Mouse (Mus musculus) ES-Bruce4 (cell line): ENCODE measurements around the gene Tyr. TPM values are rescaled to one million over a fixed set of nuclear protein-coding genes. Genes with fewer than 3 reads are reported as not detected.
"Not testable (repeated sequence)": the region's sequence is repeated elsewhere in the genome, so short reads cannot be mapped to it uniquely, and the experiment has no call there.

Experiments used
- H3K27ac ChIP-seq: 2 replicates; pipeline ENCODE4 v1.5.1; 2012; ENCODE audit warnings: low read length, inconsistent platforms; ENCODE audit not compliant: insufficient read depth
- H3K27me3 ChIP-seq: 2 replicates; pipeline ENCODE4 v1.6.1; 2012; ENCODE audit warnings: mild to moderate bottlenecking, low read length, inconsistent platforms; ENCODE audit not compliant: control insufficient read depth, poor library complexity, insufficient read depth, severe bottlenecking
- H3K36me3 ChIP-seq: 2 replicates; pipeline ENCODE4 v1.6.1; 2012; ENCODE audit warnings: inconsistent platforms, mild to moderate bottlenecking, low read length, moderate library complexity; ENCODE audit not compliant: control insufficient read depth, poor library complexity, insufficient read depth, severe bottlenecking
- H3K4me1 ChIP-seq: one replicate; pipeline ENCODE4 v1.8.1; 2011; ENCODE audit warnings: low read length; ENCODE audit not compliant: control insufficient read depth, insufficient read depth
- H3K4me3 ChIP-seq: 2 replicates; pipeline ENCODE4 v1.5.1; 2011; ENCODE audit warnings: low read depth, mild to moderate bottlenecking, low read length
- H3K9ac ChIP-seq: 2 replicates; pipeline ENCODE4 v1.6.1; 2012; ENCODE audit warnings: low read depth, mild to moderate bottlenecking, inconsistent platforms; ENCODE audit not compliant: poor library complexity, severe bottlenecking
- H3K9me3 ChIP-seq: replicated peaks from 2 replicates; pipeline ENCODE4 v1.6.1; 2012; ENCODE audit warnings: mild to moderate bottlenecking, low read length, inconsistent platforms; ENCODE audit not compliant: control insufficient read depth, poor library complexity, insufficient read depth, severe bottlenecking
- CTCF ChIP-seq: IDR thresholded peaks from one replicate; pipeline ENCODE4 v1.8.1; 2011; ENCODE audit warnings: low read depth, low read length
- EP300 ChIP-seq: IDR thresholded peaks from 2 replicates; pipeline ENCODE4 v1.6.1; 2011; ENCODE audit warnings: low read depth, low read length; ENCODE audit not compliant: insufficient read depth
- POLR2A ChIP-seq: IDR thresholded peaks from one replicate; pipeline ENCODE4 v1.8.1; 2011; ENCODE audit warnings: low read length; ENCODE audit not compliant: insufficient read depth
- polyA plus RNA-seq: library from polyadenylated mRNA; stranded (reverse); fragments of >200 nt; gene quantifications from 2 replicates; pipeline ENCODE4 v1.2.4, GENCODE M21; 2011; ENCODE audit warnings: low read depth; ENCODE audit not compliant: missing spikeins, insufficient read depth, insufficient read length

Gene Tyr
- not detected in 2 replicates for polyA plus RNA-seq

DNA sequence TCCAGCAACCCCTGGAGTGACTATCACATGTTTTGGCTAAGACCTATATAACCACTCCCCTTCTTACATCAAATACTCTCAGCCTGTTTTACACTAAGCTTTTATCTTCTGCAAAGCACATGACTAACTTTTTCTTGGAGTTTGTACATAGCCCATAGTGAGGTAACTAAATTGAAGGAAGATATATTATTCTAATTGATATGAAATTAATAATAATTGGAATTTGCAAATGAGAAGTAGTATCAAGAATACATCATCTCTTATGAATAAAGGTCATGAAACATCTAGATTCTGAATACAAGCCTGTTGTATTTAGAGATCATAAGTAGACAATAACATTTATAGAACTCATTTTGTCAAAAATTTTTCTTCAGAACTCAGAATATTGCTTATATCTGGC, at the start of gene Tyr:
TSS of gene Tyr (minus strand) at position 101 of the 400 bp plus-strand sequence.
- Histone ChIP-seq H3K9me3 (no peaks in the 10 kb centered on the region), H3K27me3 (no peaks in the 10 kb centered on the region), H3K9ac (no peak within 1 kb of the TSS), H3K27ac (no peak within 1 kb of the TSS), H3K36me3 (no peaks in the 10 kb centered on the region), H3K4me3 (no peak within 1 kb of the TSS), H3K4me1 (no peaks in the 10 kb centered on the region)
- TF ChIP-seq POLR2A, result no peak
- TF ChIP-seq CTCF, result no peak
- no peak for TF ChIP-seq EP300

GRCm38 (mm10) chr7:87539031-87539430, 45.7 kb upstream of the Tyr start:
- H3K4me3 ChIP-seq, result no peak overlapping the region
- no peaks in the 10 kb centered on the region for H3K9me3 ChIP-seq
- no peaks in the 10 kb centered on the region for H3K36me3 ChIP-seq
- no peaks in the 10 kb centered on the region for H3K27me3 ChIP-seq
- H3K27ac ChIP-seq, result no peak overlapping the region
- H3K9ac ChIP-seq, result no peak overlapping the region
- no peak for TF ChIP-seq CTCF
- TF ChIP-seq EP300, result no peak
- no peak for TF ChIP-seq POLR2A
- H3K4me1 ChIP-seq, result no peaks in the 10 kb centered on the region

DNA sequence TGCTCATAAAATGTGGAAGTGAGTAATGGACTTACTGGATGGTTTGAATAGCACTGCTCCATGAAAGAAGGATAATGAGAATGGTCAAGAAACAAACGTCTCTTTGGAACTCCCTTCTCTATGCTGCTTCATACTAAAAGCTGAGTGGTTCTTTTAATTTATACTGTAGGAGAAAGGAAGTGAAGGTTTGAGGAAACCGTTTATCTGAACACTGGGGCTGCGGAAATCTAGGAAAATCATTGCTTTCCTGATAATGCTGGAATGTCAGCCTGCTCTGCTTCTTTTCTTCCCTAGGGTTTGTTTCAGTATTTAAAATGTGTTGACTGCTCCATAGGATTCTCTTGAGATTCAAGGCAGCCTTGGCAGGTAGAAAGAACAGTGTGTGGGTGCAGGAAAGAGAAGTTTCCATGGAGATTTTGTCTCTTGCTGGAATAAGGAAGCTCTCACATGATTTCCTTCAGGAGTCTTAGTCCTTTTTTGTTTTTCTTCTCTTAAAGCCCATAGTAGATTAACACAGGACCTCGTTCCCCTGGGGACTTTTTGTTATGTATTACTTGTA, 891 bp upstream of the Tyr start:
- H3K9ac ChIP-seq, result no peak overlapping the region
- no peaks in the 10 kb centered on the region for H3K36me3 ChIP-seq
- TF ChIP-seq POLR2A (no peak), CTCF (no peak), EP300 (no peak)
- H3K9me3 ChIP-seq, result no peaks in the 10 kb centered on the region
- H3K4me1 ChIP-seq, result no peaks in the 10 kb centered on the region
- H3K4me3 ChIP-seq, result no peak overlapping the region
- no peak overlapping the region for H3K27ac ChIP-seq
- H3K27me3 ChIP-seq, result no peaks in the 10 kb centered on the region

DNA sequence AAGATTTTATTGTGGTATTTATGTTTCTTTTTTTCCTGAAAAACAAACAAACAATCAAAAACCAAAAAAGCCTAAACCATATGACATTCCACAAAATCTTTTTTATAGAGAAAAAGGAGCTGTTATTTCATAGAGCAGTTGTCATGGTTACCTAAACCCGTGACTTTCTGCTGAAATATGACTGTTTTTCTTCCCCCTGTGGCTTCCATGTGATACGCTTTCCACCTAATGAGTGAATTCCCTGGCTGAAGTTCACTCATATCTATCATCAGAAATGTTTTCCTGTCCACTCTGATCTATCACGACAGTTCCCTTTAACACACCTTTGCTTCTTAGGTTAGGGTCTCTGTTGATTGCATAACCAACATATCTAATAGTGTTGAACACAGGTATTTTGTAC, 5.3 kb downstream of the Tyr start:
- Histone ChIP-seq H3K36me3 (no peaks in the 10 kb centered on the region), H3K27ac (no peak overlapping the region), H3K27me3 (no peaks in the 10 kb centered on the region), H3K4me1 (no peaks in the 10 kb centered on the region), H3K4me3 (no peak overlapping the region), H3K9ac (no peak overlapping the region), H3K9me3 (no peaks in the 10 kb centered on the region)
- TF ChIP-seq CTCF, result no peak
- no peak for TF ChIP-seq POLR2A
- TF ChIP-seq EP300, result no peak

DNA sequence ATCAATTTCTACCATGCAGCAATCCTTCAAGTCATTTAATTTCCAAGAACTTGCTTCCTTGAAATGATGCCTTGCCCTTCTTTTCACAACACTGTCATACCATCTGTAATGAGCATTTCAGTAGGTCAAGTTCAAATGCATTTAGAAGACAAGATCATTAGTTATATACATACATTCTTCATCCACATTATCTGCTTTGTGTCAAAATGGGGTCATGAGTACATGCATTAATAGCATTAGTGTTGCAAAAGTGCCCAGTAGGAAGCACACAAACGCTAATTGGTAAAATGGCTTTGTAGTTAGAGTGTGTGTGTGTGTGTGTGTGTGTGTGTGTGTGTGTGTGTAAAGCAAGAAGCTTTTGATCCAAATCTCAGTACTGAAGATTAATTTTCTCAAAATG, 80.0 kb downstream of the Tyr start:
- H3K36me3 ChIP-seq, result no peaks in the 10 kb centered on the region
- TF ChIP-seq EP300 (no peak), CTCF (no peak), POLR2A (no peak)
- H3K27me3 ChIP-seq, result no peaks in the 10 kb centered on the region
- H3K9me3 ChIP-seq, result no peaks in the 10 kb centered on the region
- no peak overlapping the region for H3K4me3 ChIP-seq
- no peak overlapping the region for H3K9ac ChIP-seq
- H3K27ac ChIP-seq, result no peak overlapping the region
- H3K4me1 ChIP-seq, result no peaks in the 10 kb centered on the region

DNA sequence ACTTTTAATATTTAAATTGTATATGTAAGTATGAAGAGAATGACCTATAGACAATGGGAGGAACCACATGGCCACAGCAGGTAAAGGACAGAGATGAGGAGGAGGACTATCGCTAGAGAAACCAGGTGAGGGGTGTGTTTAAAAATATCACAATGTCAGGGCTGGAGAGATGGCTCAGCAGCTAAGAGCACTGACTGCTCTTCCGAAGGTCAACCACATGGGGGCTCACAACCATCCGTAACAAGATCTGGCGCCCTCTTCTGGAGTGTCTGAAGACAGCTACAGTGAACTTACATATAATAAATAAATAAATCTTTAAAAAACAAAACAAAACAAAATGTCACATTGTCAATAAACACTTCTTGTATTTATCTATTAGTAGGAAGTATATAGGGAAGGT, 81.9 kb downstream of the Tyr start:
- H3K36me3 ChIP-seq, H3K9ac ChIP-seq, H3K4me3 ChIP-seq, H3K4me1 ChIP-seq, H3K9me3 ChIP-seq, H3K27ac ChIP-seq, H3K27me3 ChIP-seq: not testable (repeated sequence)
- peak; percentile 50 for TF ChIP-seq CTCF

DNA sequence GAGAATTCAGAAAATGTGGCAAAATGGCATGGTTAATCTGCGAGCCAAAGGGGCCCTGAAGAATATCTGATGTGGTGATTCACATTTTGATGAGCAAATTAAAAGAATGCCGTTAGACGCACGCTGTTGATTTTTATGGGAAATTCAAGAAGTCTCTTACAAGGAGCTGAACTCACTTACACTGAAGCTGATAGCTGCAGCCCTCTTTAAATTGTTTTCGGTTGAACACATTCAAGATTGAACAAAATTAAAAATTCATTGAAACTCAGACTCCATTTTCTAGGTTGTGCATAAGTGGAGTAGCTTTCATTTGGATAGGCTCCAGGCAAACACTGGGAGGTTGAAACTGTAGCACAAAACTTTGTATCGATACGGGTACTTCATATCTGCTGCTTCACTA, 96.3 kb downstream of the Tyr start:
- no peak overlapping the region for H3K27ac ChIP-seq
- TF ChIP-seq CTCF (no peak), EP300 (no peak), POLR2A (no peak)
- H3K4me1 ChIP-seq, result no peaks in the 10 kb centered on the region
- H3K4me3 ChIP-seq, result no peak overlapping the region
- no peaks in the 10 kb centered on the region for H3K27me3 ChIP-seq
- H3K9ac ChIP-seq, result no peak overlapping the region
- H3K9me3 ChIP-seq, result no peaks in the 10 kb centered on the region
- H3K36me3 ChIP-seq, result no peaks in the 10 kb centered on the region
